Mouse (Mus musculus) ovary, postnatal 10 days (tissue): ENCODE measurements around the gene Grid2.

Experiments
- DNase-seq: peaks from one replicate; pipeline ENCODE4 v3.0.0; 2022; ENCODE audit warnings: low spot score

Gene Grid2

GRCm38 (mm10) chr6:63635970-63636369, 380.3 kb downstream of the Grid2 start:
- DNase-seq: no peak

- no peak for DNase-seq
Measured at GRCm38 (mm10) chr6:63659423-63659822, 403.7 kb downstream of the Grid2 start.

DNA sequence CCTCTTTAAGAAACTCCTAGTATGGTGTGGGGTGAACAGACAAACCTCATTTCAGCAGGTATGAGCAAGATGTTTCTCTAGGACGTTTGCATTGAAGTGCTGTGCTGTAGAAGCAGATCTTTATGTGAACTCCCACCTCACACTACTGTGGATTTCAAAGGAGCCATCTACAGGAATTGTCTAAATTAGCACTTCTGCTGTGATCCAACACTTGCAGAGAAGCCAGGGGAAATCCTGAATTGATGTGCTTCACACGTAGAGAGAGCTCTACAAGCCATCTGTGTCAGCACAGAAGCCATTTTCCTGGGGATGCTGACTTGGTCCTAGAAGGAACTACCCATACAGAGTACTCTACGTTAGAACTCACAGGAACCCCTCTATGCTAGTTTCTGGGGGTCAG, 430.0 kb downstream of the Grid2 start:
- DNase-seq: no peak

GRCm38 (mm10) chr6:63701684-63702083, 446.0 kb downstream of the Grid2 start:
- no peak for DNase-seq

GRCm38 (mm10) chr6:63733740-63734139, 478.1 kb downstream of the Grid2 start:
- no peak for DNase-seq

GRCm38 (mm10) chr6:63762535-63762934, 506.9 kb downstream of the Grid2 start:
- no peak for DNase-seq

GRCm38 (mm10) chr6:63794679-63795078, 539.0 kb downstream of the Grid2 start:
- no peak for DNase-seq

DNA sequence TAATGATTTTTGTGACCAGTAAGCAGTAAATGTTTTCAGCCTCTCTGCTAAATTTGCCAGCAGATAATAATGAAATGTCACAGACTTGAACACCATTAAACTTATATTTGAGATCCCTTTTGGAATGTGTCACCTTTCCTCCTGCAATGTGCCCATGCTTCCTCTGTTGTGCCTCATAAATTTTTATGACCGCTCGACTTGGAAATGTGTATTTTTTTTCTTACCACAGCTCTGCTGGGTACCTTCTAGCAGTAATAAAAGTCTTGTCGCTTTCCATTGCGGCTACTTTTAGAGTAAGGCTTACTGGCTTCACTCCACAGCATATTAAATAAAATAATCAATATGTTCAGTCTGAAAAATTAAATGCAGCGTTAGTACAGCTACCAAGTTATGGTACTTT, 564.6 kb downstream of the Grid2 start:
- DNase-seq: no peak

- DNase-seq: no peak
Measured at GRCm38 (mm10) chr6:63862628-63863027, 607.0 kb downstream of the Grid2 start.

- DNase-seq: no peak
Measured at GRCm38 (mm10) chr6:63877088-63877764, 621.5 kb downstream of the Grid2 start.

- DNase-seq: no peak
Measured at GRCm38 (mm10) chr6:63877765-63878345, 622.2 kb downstream of the Grid2 start.

- DNase-seq: no peak
Measured at GRCm38 (mm10) chr6:63894714-63895113, 639.0 kb downstream of the Grid2 start.

- DNase-seq: no peak
Measured at GRCm38 (mm10) chr6:63898171-63898570, 642.5 kb downstream of the Grid2 start.

DNA sequence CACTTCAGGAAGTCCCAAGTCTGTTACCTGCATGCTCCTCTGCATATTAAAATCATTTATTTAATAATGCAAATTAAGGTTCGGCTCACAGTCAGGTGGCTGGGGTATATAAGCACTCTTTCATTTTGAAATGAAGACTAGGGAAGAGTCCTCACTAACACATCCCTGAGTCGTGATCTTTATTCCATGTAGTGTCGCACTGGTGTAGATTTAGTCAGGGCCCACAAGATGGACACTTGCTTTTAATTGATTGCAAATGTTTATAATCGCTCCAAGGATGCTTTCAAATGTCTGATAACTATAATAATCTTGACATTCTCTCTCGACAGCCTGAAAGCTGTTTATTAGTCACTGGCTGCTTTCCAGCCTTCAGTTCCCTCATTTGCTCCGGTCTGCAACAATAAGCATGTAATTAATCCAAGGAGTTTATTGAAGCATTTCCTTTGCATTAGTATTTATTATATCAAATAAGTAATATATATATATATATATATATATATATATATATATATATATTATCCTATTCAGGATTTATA, 661.4 kb downstream of the Grid2 start:
- DNase-seq: no peak

- no peak for DNase-seq
Measured at GRCm38 (mm10) chr6:63921951-63922350, 666.3 kb downstream of the Grid2 start.

DNA sequence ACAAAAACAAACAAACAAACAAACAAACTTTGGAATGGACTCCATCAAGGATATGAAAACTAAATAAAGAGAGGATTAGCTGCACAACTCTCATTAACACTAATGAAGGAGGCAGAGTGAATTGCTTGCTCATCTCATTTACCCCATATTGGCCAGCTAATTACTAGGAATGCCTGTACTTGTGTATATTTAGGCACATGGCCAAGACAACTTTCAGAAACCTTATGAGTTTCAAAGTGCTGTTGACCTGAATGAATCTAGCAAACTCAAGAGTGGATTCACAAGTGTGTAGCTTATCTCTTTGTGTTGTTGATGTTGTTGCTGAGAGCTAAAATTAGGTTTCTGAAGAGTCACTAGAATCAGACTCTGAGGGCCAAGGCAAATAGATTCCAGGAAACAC, 675.5 kb downstream of the Grid2 start:
- no peak for DNase-seq

- DNase-seq: no peak
Measured at GRCm38 (mm10) chr6:63946721-63947120, 691.0 kb downstream of the Grid2 start.

DNA sequence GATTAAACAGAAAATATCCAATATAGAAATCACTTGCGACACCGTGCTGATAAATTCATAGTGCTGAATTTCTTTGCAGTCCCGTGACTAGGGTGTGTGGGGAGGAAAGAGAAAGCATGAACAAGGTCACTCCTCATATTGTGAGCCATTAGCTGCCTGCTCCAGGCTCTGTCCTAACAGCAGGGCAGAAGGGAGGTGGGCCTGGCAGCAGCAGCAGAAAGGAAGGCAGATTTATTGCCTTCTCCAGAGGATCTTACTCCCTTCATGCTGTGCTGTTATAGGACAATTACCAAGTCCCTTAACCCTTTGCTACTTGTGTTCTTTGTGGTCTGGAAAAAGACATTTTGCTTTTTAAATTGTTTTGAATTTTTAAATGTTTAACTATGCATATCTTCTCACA, 708.1 kb downstream of the Grid2 start:
- DNase-seq: no peak

DNA sequence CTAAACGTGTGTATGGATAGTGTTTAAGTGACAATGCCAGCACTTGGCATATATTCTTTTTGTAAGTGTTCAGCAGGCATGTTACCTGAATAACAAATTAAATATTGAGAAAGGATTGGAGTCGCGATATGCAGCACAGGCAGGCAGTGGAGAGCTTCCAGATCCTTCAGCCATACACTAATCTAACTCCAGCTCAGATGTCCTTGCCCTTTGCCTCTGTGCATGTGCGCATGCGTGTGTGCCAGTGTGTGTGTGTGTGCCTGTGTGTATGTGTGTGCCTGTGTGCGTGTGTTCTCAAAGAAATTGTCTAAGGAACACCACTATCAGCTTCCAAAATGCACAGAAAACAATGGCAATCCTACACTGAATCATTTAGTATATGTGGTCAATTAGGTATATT, 708.6 kb downstream of the Grid2 start:
- DNase-seq: no peak

DNA sequence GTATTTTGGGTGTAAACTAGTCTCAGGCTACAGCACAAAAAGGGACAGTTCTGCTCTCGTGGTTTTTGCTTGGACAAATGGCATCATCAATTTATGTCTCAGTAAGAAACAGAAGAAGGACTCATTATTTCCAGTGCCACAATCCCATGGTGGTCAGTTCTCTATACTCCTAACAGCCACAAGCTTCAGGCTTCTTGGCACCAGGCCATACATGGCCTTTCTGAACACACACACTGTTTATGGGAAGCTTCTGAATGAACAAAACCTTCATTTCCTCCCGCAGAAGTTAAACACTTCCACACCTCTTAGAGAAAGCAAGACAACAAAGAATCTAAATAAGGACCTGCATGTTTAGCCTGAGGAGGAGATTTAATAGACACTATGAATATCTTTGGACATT, 709.1 kb downstream of the Grid2 start:
- no peak for DNase-seq

DNA sequence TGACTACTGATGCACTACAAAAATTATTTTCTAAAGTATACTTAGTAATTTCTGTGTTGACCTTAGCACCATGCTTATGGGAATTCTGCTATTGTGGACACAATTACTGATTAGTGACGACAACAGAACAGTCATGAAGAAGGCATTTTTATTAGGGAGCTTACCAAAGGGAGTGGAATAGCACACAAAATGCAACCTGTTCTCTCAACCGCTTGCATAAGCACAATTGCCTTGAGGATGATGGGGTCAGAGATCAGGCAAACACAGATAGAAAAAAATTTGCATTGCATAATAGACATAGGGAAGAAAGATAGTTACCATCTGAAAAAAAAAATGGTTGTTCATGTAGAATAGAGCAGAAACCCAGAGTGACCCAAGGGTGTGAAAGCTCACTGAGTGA, 790.4 kb downstream of the Grid2 start:
- no peak for DNase-seq

DNA sequence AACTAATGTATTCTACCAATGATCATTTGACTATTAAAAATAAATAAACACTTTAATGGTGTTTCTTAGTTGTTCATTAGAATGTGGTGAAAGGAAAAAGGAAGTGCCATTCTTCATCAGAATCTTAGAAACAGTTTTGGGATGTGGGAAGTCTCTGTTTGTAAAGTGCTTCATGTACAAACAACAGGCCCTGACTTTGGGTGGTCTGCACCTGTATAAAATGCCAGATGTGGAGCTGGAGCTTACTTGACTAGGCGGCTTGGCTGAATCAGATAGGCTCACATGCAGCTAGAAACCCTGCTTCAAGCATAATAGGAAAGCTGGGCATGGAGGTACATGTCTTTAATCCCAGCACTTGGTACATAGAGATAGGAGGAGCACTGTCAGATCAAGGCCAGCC, 791.1 kb downstream of the Grid2 start:
- no peak for DNase-seq

DNA sequence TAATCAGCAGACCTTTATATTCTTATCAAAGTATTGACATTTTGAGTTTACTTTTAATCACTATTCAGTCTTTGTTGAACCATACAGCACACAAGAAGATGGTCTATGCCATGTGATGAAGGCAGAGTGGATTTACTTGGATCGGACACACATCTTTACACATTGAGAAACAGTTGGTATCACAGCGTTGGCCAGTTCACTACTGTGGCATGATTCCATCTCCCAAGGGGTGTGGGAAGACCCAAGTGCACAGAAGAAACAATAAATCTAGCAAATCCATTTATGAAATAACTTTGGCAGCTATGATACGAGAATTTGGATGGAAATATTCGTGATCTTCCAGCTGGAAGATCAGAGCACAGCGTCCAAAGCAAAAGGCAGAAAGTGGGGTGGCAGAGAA, 792.3 kb downstream of the Grid2 start:
- DNase-seq: no peak

DNA sequence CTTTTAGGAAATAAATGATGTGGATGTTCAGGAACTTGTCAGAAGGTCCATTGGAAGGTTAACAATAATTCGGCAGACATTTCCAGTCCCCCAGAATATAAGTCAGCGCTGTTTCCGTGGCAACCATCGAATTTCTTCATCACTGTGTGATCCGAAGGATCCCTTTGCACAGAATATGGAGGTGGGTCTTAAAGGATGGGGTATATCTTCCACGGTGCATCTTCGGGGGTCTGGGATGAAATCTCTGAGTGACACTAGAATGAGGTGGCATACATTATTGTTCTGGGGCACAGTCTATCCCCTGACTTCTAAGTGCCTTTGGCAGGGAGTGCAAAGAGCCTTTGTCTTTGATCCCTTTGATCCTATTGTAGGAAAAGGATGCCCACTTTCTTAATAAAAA, 808.2 kb downstream of the Grid2 start:
- no peak for DNase-seq
